Mouse (Mus musculus) heart, embryonic 11.5 days (tissue): Measurements from ENCODE around the gene Arhgap28. TPM values are rescaled to one million over a fixed set of nuclear protein-coding genes. Genes with fewer than 3 reads are reported as not detected.

Source experiments
- ATAC-seq: fragments of 200-750 bp; cut with Nextera tagmentation; replicated peaks from 2 replicates; pipeline ENCODE4 v1.8.0; 2017; ENCODE audit warnings: moderate library complexity; ENCODE audit not compliant: insufficient number of reproducible peaks, low FRiP score, low TSS enrichment
- H3K27ac ChIP-seq: fragments of 300-500 bp; sonication (generic); 2 replicates; pipeline ENCODE4 v1.5.1; 2014; ENCODE audit warnings: mild to moderate bottlenecking, low read depth, low read length
- H3K27me3 ChIP-seq: fragments of 300-500 bp; sonication (generic); 2 replicates; pipeline ENCODE4 v1.6.1; 2014; ENCODE audit warnings: mild to moderate bottlenecking, low read length, mixed read lengths; ENCODE audit not compliant: control insufficient read depth, insufficient read depth
- H3K36me3 ChIP-seq: fragments of 300-500 bp; sonication (generic); 2 replicates; pipeline ENCODE4 v1.6.1; 2014; ENCODE audit warnings: mild to moderate bottlenecking, low read length, moderate library complexity, mixed read lengths; ENCODE audit not compliant: control insufficient read depth, insufficient read depth
- H3K4me1 ChIP-seq: fragments of 300-500 bp; sonication (generic); 2 replicates; pipeline ENCODE4 v1.6.1; 2014; ENCODE audit warnings: low read length; ENCODE audit not compliant: control insufficient read depth, insufficient read depth
- H3K4me2 ChIP-seq: fragments of 300-500 bp; sonication (generic); 2 replicates; pipeline ENCODE4 v1.6.1; 2014; ENCODE audit warnings: mild to moderate bottlenecking, moderate library complexity
- H3K4me3 ChIP-seq: fragments of 300-500 bp; sonication (generic); 2 replicates; pipeline ENCODE4 v1.5.1; 2014; ENCODE audit warnings: low read depth, low read length
- H3K9ac ChIP-seq: fragments of 300-500 bp; sonication (generic); 2 replicates; pipeline ENCODE4 v1.6.1; 2014; ENCODE audit warnings: mild to moderate bottlenecking, low read depth, low read length, moderate library complexity
- H3K9me3 ChIP-seq: fragments of 300-500 bp; sonication (generic); replicated peaks from 2 replicates; pipeline ENCODE4 v1.6.1; 2016; ENCODE audit warnings: low read length; ENCODE audit not compliant: control insufficient read depth
- WGBS: fragments of 180-500 bp; shearing (Covaris S2); extraction: QIAGEN DNeasy Blood & Tissue Kit; methylation state at CpG from one replicate; pipeline ENCODE4 v1.1.7; 2014; ENCODE audit not compliant: insufficient replicate concordance; 5-methylcytosine and 5-hydroxymethylcytosine counted together
- polyA plus RNA-seq: library from polyadenylated mRNA; unstranded; fragments of >200 nt; fragmentation: Nextera tagmentation; extraction: Ambion mirVana; gene quantifications from 2 replicates; pipeline ENCODE4 v1.2.1, GENCODE M21; 2014

The Arhgap28 gene
- polyA plus RNA-seq, 1 experiment from 2014 or later = 25.9 TPM

GRCm38 (mm10) chr17:67979248-67979647, 24.7 kb downstream of the Arhgap28 start:
- peaks cover 16% of the 10 kb centered on the region for H3K4me1 ChIP-seq
- WGBS = 77% methylated on average over 5 of the region's 5 CpGs
- H3K36me3 ChIP-seq = no peaks in the 10 kb centered on the region
- H3K9me3 ChIP-seq = no peaks in the 10 kb centered on the region
- H3K4me3 ChIP-seq = no peak overlapping the region
- ATAC-seq = no peak
- H3K4me2 ChIP-seq = no peak overlapping the region
- H3K27me3 ChIP-seq = no peaks in the 10 kb centered on the region
- peak overlapping the region; percentile 22; the same call in 1 of the 2 replicates for H3K27ac ChIP-seq
- no peak overlapping the region for H3K9ac ChIP-seq

- no peak overlapping the region for H3K9ac ChIP-seq
- H3K36me3 ChIP-seq = no peaks in the 10 kb centered on the region
- no peak overlapping the region for H3K4me3 ChIP-seq
- H3K4me2 ChIP-seq = no peak overlapping the region
- ATAC-seq = no peak
- H3K4me1 ChIP-seq = peaks cover 16% of the 10 kb centered on the region
- H3K27me3 ChIP-seq = no peaks in the 10 kb centered on the region
- H3K9me3 ChIP-seq = no peaks in the 10 kb centered on the region
- 54% methylated on average over 3 of the region's 3 CpGs for WGBS
- peak overlapping the region; percentile 22; the same call in 1 of the 2 replicates for H3K27ac ChIP-seq
Measured at GRCm38 (mm10) chr17:67978786-67979185, 25.1 kb downstream of the Arhgap28 start.

- WGBS = 42% methylated on average over 2 of the region's 2 CpGs
- no peak overlapping the region for H3K27ac ChIP-seq
Measured at GRCm38 (mm10) chr17:67976465-67976864, 27.5 kb downstream of the Arhgap28 start.

GRCm38 (mm10) chr17:67976027-67976426, 27.9 kb downstream of the Arhgap28 start:
- Histone ChIP-seq H3K27ac (no peak overlapping the region), H3K4me3 (no peak overlapping the region), H3K36me3 (no peaks in the 10 kb centered on the region), H3K4me2 (no peak overlapping the region), H3K4me1 (peaks cover 16% of the 10 kb centered on the region), H3K9ac (no peak overlapping the region), H3K9me3 (no peaks in the 10 kb centered on the region), H3K27me3 (no peaks in the 10 kb centered on the region)
- no peak for ATAC-seq

More at GRCm38 (mm10) chr17:67976465-67976864, 27.5 kb downstream of the Arhgap28 start:
- Histone ChIP-seq H3K27me3 (no peaks in the 10 kb centered on the region), H3K4me2 (no peak overlapping the region), H3K9me3 (no peaks in the 10 kb centered on the region), H3K9ac (no peak overlapping the region), H3K4me1 (peaks cover 16% of the 10 kb centered on the region), H3K36me3 (no peaks in the 10 kb centered on the region), H3K4me3 (no peak overlapping the region)
- no peak for ATAC-seq

GRCm38 (mm10) chr17:67974679-67975078, 29.2 kb downstream of the Arhgap28 start:
- 41% methylated on average over 2 of the region's 2 CpGs for WGBS
- H3K4me3 ChIP-seq = no peak overlapping the region
- no peak for ATAC-seq
- no peaks in the 10 kb centered on the region for H3K27me3 ChIP-seq
- H3K4me1 ChIP-seq = peaks cover 16% of the 10 kb centered on the region
- H3K4me2 ChIP-seq = no peak overlapping the region
- H3K9ac ChIP-seq = no peak overlapping the region
- no peak overlapping the region for H3K27ac ChIP-seq
- no peaks in the 10 kb centered on the region for H3K36me3 ChIP-seq
- no peaks in the 10 kb centered on the region for H3K9me3 ChIP-seq

GRCm38 (mm10) chr17:67966853-67967540, 36.9 kb downstream of the Arhgap28 start:
- WGBS = 74% methylated on average over 8 of the region's 8 CpGs
- no peak overlapping the region for H3K27ac ChIP-seq
- H3K4me2 ChIP-seq = no peak overlapping the region
- no peaks in the 10 kb centered on the region for H3K27me3 ChIP-seq
- H3K9me3 ChIP-seq = no peaks in the 10 kb centered on the region
- H3K4me1 ChIP-seq = no peaks in the 10 kb centered on the region
- no peak overlapping the region for H3K9ac ChIP-seq
- H3K4me3 ChIP-seq = no peak overlapping the region
- H3K36me3 ChIP-seq = no peaks in the 10 kb centered on the region
- no peak for ATAC-seq

- WGBS = 83% methylated on average over 6 of the region's 6 CpGs
- no peak for ATAC-seq
- Histone ChIP-seq H3K27ac (no peak overlapping the region), H3K36me3 (no peaks in the 10 kb centered on the region), H3K4me1 (no peaks in the 10 kb centered on the region), H3K9ac (no peak overlapping the region), H3K4me2 (no peak overlapping the region), H3K4me3 (no peak overlapping the region), H3K27me3 (no peaks in the 10 kb centered on the region), H3K9me3 (no peaks in the 10 kb centered on the region)
Measured at GRCm38 (mm10) chr17:67962858-67963257, 41.1 kb downstream of the Arhgap28 start.

GRCm38 (mm10) chr17:67962020-67962419, 41.9 kb downstream of the Arhgap28 start:
- H3K9ac ChIP-seq = no peak overlapping the region
- no peaks in the 10 kb centered on the region for H3K36me3 ChIP-seq
- no peak overlapping the region for H3K4me2 ChIP-seq
- H3K4me3 ChIP-seq = no peak overlapping the region
- no peak for ATAC-seq
- H3K27me3 ChIP-seq = no peaks in the 10 kb centered on the region
- H3K4me1 ChIP-seq = no peaks in the 10 kb centered on the region
- WGBS = 85% methylated on average over 8 of the region's 8 CpGs
- no peak overlapping the region for H3K27ac ChIP-seq
- H3K9me3 ChIP-seq = no peaks in the 10 kb centered on the region

GRCm38 (mm10) chr17:67958909-67959308, 45.0 kb downstream of the Arhgap28 start:
- Histone ChIP-seq H3K27ac (no peak overlapping the region), H3K9ac (no peak overlapping the region), H3K36me3 (no peaks in the 10 kb centered on the region), H3K9me3 (no peaks in the 10 kb centered on the region), H3K4me1 (peaks cover 3% of the 10 kb centered on the region), H3K4me2 (no peak overlapping the region), H3K27me3 (no peaks in the 10 kb centered on the region), H3K4me3 (no peak overlapping the region)
- 80% methylated on average over 7 of the region's 7 CpGs for WGBS
- ATAC-seq = no peak
